In the genomic region with DNA sequence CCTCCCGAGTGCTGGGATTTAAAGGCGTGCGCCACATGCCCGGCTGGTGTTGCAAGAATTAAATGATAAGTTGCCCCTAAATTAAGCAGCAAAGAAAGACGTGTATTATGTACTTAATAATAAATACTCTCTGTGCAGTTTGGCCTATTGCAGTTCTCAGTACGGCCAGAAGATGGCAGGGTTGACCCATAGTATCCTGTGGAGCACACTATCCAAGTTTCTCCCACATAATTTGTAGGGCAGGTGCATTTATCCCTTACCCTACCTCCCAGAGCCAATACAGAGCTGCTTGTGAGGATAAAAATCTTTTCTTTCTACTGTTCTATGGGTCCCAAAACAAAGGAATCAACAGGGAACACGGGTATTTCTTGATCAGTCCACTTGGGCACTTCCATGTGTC, we compare ENCODE assay signal across 8 mouse cellular contexts. TPM values are rescaled to one million over a fixed set of nuclear protein-coding genes. Genes with fewer than 3 reads are reported as not detected.
DNase-seq lines count a peak whose midpoint lies in the region; ATAC-seq lines count a peak whose summit lies in the region.

No protein-coding gene starts in this region.

- H3K4me3 ChIP-seq in kidney, embryonic 14.5 days (ENCODE audit: low read length) = no peak overlapping the region
- no peak overlapping the region for H3K4me3 ChIP-seq in forebrain, embryonic 10.5 days
- H3K4me3 ChIP-seq in hindbrain, embryonic 15.5 days = no peak overlapping the region
- no peak overlapping the region for H3K4me3 ChIP-seq in midbrain, embryonic 15.5 days

- 20% methylated on average over 7 of the region's 7 CpGs for WGBS in kidney, embryonic 14.5 days
- WGBS in forebrain, embryonic 10.5 days = 22% methylated on average over 7 of the region's 7 CpGs
- 26% methylated on average over 7 of the region's 7 CpGs for WGBS in hindbrain, embryonic 15.5 days
- WGBS in midbrain, embryonic 15.5 days = 26% methylated on average over 7 of the region's 7 CpGs

- intact Hi-C loops in left cerebral cortex, postnatal 25 days (cut with DNase I) = loop anchor here (10.0 kb wide), 1 partner anchor 337 kb away; no protein-coding TSS in a partner anchor

- no peak overlapping the region for H3K4me2 ChIP-seq in kidney, embryonic 14.5 days (replicated peaks; ENCODE audit: low read depth, low read length)
- H3K4me2 ChIP-seq in hindbrain, embryonic 15.5 days = no peak overlapping the region
- no peak overlapping the region for H3K4me2 ChIP-seq in midbrain, embryonic 15.5 days

- peak; percentile 23 for DNase-seq in kidney, adult 11 months
- DNase-seq in adrenal gland, postnatal 25 days = peak; percentile 47
- DNase-seq in forebrain, embryonic 10.5 days (ENCODE audit: extremely low spot score, low spot score) = peak; percentile 49
- peak; percentile 43 to 53 for DNase-seq in left cerebral cortex, postnatal 25 days (ENCODE audit: low spot score in 2 of 2)
- peak; percentile 24 for DNase-seq in testis, postnatal 14 days (ENCODE audit: low spot score)

- no peak overlapping the region for H3K27ac ChIP-seq in kidney, embryonic 14.5 days (ENCODE audit: low read depth, low read length)
- no peak overlapping the region for H3K27ac ChIP-seq in forebrain, embryonic 10.5 days
- no peak overlapping the region for H3K27ac ChIP-seq in hindbrain, embryonic 15.5 days (replicated peaks)
- no peak overlapping the region for H3K27ac ChIP-seq in midbrain, embryonic 15.5 days

- no peak overlapping the region for H3K9ac ChIP-seq in kidney, embryonic 14.5 days (ENCODE audit: low read depth, low read length)
- no peak overlapping the region for H3K9ac ChIP-seq in hindbrain, embryonic 15.5 days
- no peak overlapping the region for H3K9ac ChIP-seq in midbrain, embryonic 15.5 days

- H3K27me3 ChIP-seq in kidney, embryonic 14.5 days (ENCODE audit: control insufficient read depth, insufficient read depth, low read length) = no peaks in the 10 kb centered on the region
- no peaks in the 10 kb centered on the region for H3K27me3 ChIP-seq in forebrain, embryonic 10.5 days (ENCODE audit: poor library complexity, severe bottlenecking)
- H3K27me3 ChIP-seq in hindbrain, embryonic 15.5 days = no peaks in the 10 kb centered on the region
- no peaks in the 10 kb centered on the region for H3K27me3 ChIP-seq in midbrain, embryonic 15.5 days (replicated peaks)

- ATAC-seq in kidney, embryonic 14.5 days (ENCODE audit: low FRiP score, low TSS enrichment) = no peak
- 0 out of 2 replicates have a peak, but pooled peaks have one; percentile 61 for ATAC-seq in hindbrain, embryonic 15.5 days (ENCODE audit: low FRiP score, low read depth)
- ATAC-seq in midbrain, embryonic 15.5 days (replicated peaks) = peak; percentile 84

- H3K9me3 ChIP-seq in kidney, embryonic 14.5 days (ENCODE audit: control insufficient read depth, low read length) = no peaks in the 10 kb centered on the region
- H3K9me3 ChIP-seq in forebrain, embryonic 10.5 days = no peaks in the 10 kb centered on the region
- no peaks in the 10 kb centered on the region for H3K9me3 ChIP-seq in hindbrain, embryonic 15.5 days
- H3K9me3 ChIP-seq in midbrain, embryonic 15.5 days = no peaks in the 10 kb centered on the region

- H3K36me3 ChIP-seq in kidney, embryonic 14.5 days (ENCODE audit: control insufficient read depth, insufficient read depth, low read length) = no peaks in the 10 kb centered on the region
- H3K36me3 ChIP-seq in forebrain, embryonic 10.5 days (replicated peaks) = no peaks in the 10 kb centered on the region
- H3K36me3 ChIP-seq in hindbrain, embryonic 15.5 days = no peaks in the 10 kb centered on the region
- H3K36me3 ChIP-seq in midbrain, embryonic 15.5 days (replicated peaks) = no peaks in the 10 kb centered on the region

- no peaks in the 10 kb centered on the region for H3K4me1 ChIP-seq in kidney, embryonic 14.5 days (ENCODE audit: control insufficient read depth, insufficient read depth, low read length)
- H3K4me1 ChIP-seq in forebrain, embryonic 10.5 days = peaks cover 6% of the 10 kb centered on the region
- no peaks in the 10 kb centered on the region for H3K4me1 ChIP-seq in hindbrain, embryonic 15.5 days (replicated peaks)
- H3K4me1 ChIP-seq in midbrain, embryonic 15.5 days = no peaks in the 10 kb centered on the region

RNA-seq across cellular contexts. Expression of a gene that starts 15.4 kb away (rescaled TPM):
- not detected in 2 replicates for polyA plus RNA-seq in kidney, embryonic 14.5 days (2014; fragmentation: Nextera tagmentation; extraction: Ambion mirVana)
- total RNA-seq in adrenal gland, postnatal 25 days (2021) = 3.5 TPM in 1 of 2 replicates, not detected in the other
- polyA plus RNA-seq in forebrain, embryonic 10.5 days (2016; fragmentation: Nextera tagmentation; extraction: Ambion mirVana) = not detected in 2 replicates
- polyA plus RNA-seq in hindbrain, embryonic 15.5 days (2015; fragmentation: Nextera tagmentation; extraction: Ambion mirVana) = 0.23 TPM in 1 of 2 replicates, not detected in the other
- not detected for total RNA-seq in left cerebral cortex, postnatal 25 days (2021)
- not detected in 2 replicates for polyA plus RNA-seq in midbrain, embryonic 15.5 days (2015; fragmentation: Nextera tagmentation; extraction: Ambion mirVana)

RNA-seq across cellular contexts. Expression of a gene that starts 42.1 kb away (rescaled TPM):
- polyA plus RNA-seq in kidney, embryonic 14.5 days (2014; fragmentation: Nextera tagmentation; extraction: Ambion mirVana) = 7.6 and 15.4 TPM in 2 replicates
- total RNA-seq in adrenal gland, postnatal 25 days (2021) = 1.1 and 1.2 TPM in 2 replicates
- 48.4 and 49.3 TPM in 2 replicates for polyA plus RNA-seq in forebrain, embryonic 10.5 days (2016; fragmentation: Nextera tagmentation; extraction: Ambion mirVana)
- polyA plus RNA-seq in hindbrain, embryonic 15.5 days (2015; fragmentation: Nextera tagmentation; extraction: Ambion mirVana) = 8.9 and 9.3 TPM in 2 replicates
- total RNA-seq in left cerebral cortex, postnatal 25 days (2021) = 10 to 100 TPM; 21.8 to 22.1 TPM
- polyA plus RNA-seq in midbrain, embryonic 15.5 days (2015; fragmentation: Nextera tagmentation; extraction: Ambion mirVana) = 6.6 and 7.7 TPM in 2 replicates
